Mouse (Mus musculus): ENCODE results near the gene Stard9.

- TF ChIP-seq CTCF (IDR thresholded peaks at IDR 0.05; ENCODE audit: low read depth, low read length) (no peak), POLR2A (IDR thresholded peaks at IDR 0.05; ENCODE audit: borderline replicate concordance, low read depth, low read length) (no peak)
Observed at GRCm38 (mm10) chr2:120761922-120762321, 133.0 kb downstream of the Stard9 start.
